Mouse (Mus musculus) cerebellum, postnatal 10 days (tissue): ENCODE results near the gene Gm21887.
A peak's percentile ranks its signal among the peaks of the same experiment; 100 is the strongest.
"Not testable (repeated sequence)": the region's sequence is repeated elsewhere in the genome, so short reads cannot be mapped to it uniquely, and the experiment has no call there.

Source experiments
- DNase-seq, 2 experiments: peaks; one replicate each; pipeline ENCODE4 v3.0.0; 2021; ENCODE audit warnings: mixed read lengths in 2 of 2

The Gm21887 gene

GRCm38 (mm10) chrX:169983401-169984165 lies 25.9 kb upstream of the Gm21887 start:
- DNase-seq: peak in 1 of 2 experiments; percentile 21

GRCm38 (mm10) chrX:169984331-169984730 lies 25.1 kb upstream of the Gm21887 start:
- not testable (repeated sequence) for DNase-seq

GRCm38 (mm10) chrX:169984853-169985252 lies 24.6 kb upstream of the Gm21887 start:
- peak in 1 of 2 experiments; percentile 32 for DNase-seq

GRCm38 (mm10) chrX:169985796-169986195 lies 23.7 kb upstream of the Gm21887 start:
- peak in 1 of 2 experiments; percentile 51 for DNase-seq

- DNase-seq: peak; percentile 92
Observed at GRCm38 (mm10) chrX:169986519-169987367, 22.7 kb upstream of the Gm21887 start.

- peak; percentile 57 to 70 for DNase-seq
Observed at GRCm38 (mm10) chrX:169987368-169987837, 22.1 kb upstream of the Gm21887 start.

- DNase-seq: peak in 1 of 2 experiments; percentile 60
Observed at GRCm38 (mm10) chrX:169988571-169989218, 20.8 kb upstream of the Gm21887 start.

GRCm38 (mm10) chrX:169989219-169989595 lies 20.3 kb upstream of the Gm21887 start:
- not testable (repeated sequence) for DNase-seq

GRCm38 (mm10) chrX:169989691-169990631 lies 19.5 kb upstream of the Gm21887 start:
- DNase-seq: peak; percentile 81

- DNase-seq: peak; percentile 96 to 100
Observed at GRCm38 (mm10) chrX:169991128-169991873, 18.2 kb upstream of the Gm21887 start.

- peak in 1 of 2 experiments; percentile 62 for DNase-seq
Observed at GRCm38 (mm10) chrX:169992086-169992930, 17.2 kb upstream of the Gm21887 start.

- DNase-seq: peak in 1 of 2 experiments; percentile 44
Observed at GRCm38 (mm10) chrX:169992951-169993547, 16.4 kb upstream of the Gm21887 start.

GRCm38 (mm10) chrX:169994011-169994865 lies 15.2 kb upstream of the Gm21887 start:
- peak; percentile 55 to 71 for DNase-seq

GRCm38 (mm10) chrX:169994866-169995711 lies 14.4 kb upstream of the Gm21887 start:
- DNase-seq: peak in 1 of 2 experiments; percentile 18

- peak in 1 of 2 experiments; percentile 39 for DNase-seq
Observed at GRCm38 (mm10) chrX:169995909-169996521, 13.4 kb upstream of the Gm21887 start.

GRCm38 (mm10) chrX:169996926-169997325 lies 12.5 kb upstream of the Gm21887 start:
- DNase-seq: peak; percentile 91 to 93

- DNase-seq: not testable (repeated sequence)
Observed at GRCm38 (mm10) chrX:169997456-169997853, 12.0 kb upstream of the Gm21887 start.
